Mouse (Mus musculus): ENCODE measurements around the gene Serf2.
A peak's percentile ranks its signal among the peaks of the same experiment; 100 is the strongest.
"Not testable (repeated sequence)": the region's sequence is repeated elsewhere in the genome, so short reads cannot be mapped to it uniquely, and the experiment has no call there.

Serf2 gene

GRCm38 (mm10) chr2:121448136-121448535 is 859 bp upstream of the Serf2 start:
- DNase-seq: peak; percentile 51

DNA sequence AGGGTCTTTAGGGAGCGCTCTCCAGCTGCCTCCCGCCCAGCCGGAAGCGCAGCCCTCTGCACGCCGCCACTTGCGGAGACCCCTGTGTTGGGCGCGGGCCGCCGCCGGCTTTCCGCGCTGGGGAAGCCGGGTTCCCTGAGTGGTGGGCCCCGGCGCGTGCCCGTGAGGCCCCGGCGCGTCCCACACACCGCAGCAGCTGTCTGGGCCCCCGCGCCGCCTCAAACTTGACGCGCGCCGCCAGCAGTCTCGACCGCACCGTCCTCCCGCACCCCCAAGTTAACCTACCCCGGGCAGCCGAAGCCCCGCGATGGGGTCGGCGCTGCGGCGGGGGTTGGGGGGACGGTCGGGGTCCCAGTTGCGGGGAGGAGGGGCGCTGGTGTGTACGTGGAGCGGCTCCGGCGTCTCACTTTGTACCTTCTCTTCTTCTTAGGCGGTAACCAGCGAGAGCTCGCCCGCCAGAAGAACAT is 583 bp downstream of the Serf2 start:
- DNase-seq: no peak

- DNase-seq: no peak
Observed at GRCm38 (mm10) chr2:121450093-121450492, 1.1 kb downstream of the Serf2 start.

DNA sequence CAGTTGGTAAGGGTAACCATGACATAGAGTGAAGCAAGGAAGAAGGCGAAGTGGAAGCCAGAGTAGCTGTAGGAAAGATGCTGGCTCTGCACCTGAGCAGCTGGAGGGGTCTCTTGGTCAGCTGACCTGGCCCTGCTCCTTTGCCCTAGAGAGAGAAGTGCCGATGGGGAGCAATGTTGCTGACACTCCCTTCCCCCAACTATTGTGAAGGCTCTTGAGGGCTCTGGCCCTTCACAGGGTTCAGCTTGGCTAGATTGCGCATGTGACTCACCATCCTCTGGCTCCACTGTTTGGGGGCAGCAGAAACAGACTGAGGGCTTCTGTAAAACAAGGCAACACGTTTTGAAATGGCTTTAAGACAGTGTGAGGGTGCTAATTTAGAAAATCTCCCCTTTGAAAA is 3.4 kb downstream of the Serf2 start:
- no peak for DNase-seq

- no peak for DNase-seq
Observed at GRCm38 (mm10) chr2:121452990-121453389, 4.0 kb downstream of the Serf2 start, which contains the start of gene Hypk. TSS of gene Hypk (plus strand) at chr2:121453290.

GRCm38 (mm10) chr2:121453917-121454316 is 4.9 kb downstream of the Serf2 start:
- no peak for DNase-seq

- no peak for DNase-seq
Observed at GRCm38 (mm10) chr2:121455534-121455933, 6.5 kb downstream of the Serf2 start.

- DNase-seq: peak; percentile 88
Observed at GRCm38 (mm10) chr2:121456692-121457642, 8.0 kb downstream of the Serf2 start, which contains the start of gene Serinc4. TSS of gene Serinc4 (minus strand) at chr2:121456781.

- DNase-seq: no peak
Observed at GRCm38 (mm10) chr2:121460071-121460470, 11.1 kb downstream of the Serf2 start.

DNA sequence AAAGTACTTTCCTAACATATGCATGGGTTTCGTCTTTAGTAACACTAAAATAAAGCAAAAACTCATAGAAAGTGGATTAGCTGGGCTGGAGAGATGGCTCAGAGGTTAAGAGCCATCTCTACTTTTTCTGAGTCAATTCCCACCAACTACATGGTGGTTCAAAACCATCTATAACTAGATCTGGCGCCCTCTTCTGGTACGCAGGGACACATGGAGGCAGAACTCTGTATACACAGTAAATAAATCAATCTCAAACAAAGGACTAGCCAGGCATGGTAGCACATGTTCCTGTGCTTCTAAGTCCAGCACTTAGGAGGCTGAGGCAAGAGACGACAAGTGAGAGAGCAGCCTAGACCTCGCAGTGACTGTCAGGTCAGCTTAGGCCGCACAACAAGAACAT is 20.0 kb downstream of the Serf2 start:
- DNase-seq: not testable (repeated sequence)

DNA sequence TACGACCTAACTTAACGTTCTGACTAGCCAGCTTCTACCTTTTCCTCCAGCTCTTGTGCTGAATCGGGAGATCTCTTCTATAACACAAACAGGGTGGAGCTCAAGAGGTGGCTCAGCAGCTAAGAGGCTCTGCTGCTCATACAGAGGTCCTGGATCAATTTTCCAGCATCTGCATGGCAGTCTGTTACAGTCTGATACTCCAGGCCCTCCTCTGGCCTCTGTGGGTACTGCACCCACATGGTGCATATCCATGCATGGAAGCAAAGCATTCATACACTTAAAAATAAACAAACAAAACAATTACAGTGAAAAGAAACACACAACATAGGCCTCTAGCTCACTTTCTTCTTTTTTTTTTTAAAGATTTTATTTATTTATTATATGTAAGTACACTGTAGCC is 23.8 kb downstream of the Serf2 start:
- not testable (repeated sequence) for DNase-seq

- peak; percentile 74 for DNase-seq
Observed at GRCm38 (mm10) chr2:121473301-121474179, 24.5 kb downstream of the Serf2 start, which contains the start of gene Mfap1b. TSS of gene Mfap1b (minus strand) at chr2:121474067.

GRCm38 (mm10) chr2:121474180-121474535 is 25.2 kb downstream of the Serf2 start:
- no peak for DNase-seq

DNA sequence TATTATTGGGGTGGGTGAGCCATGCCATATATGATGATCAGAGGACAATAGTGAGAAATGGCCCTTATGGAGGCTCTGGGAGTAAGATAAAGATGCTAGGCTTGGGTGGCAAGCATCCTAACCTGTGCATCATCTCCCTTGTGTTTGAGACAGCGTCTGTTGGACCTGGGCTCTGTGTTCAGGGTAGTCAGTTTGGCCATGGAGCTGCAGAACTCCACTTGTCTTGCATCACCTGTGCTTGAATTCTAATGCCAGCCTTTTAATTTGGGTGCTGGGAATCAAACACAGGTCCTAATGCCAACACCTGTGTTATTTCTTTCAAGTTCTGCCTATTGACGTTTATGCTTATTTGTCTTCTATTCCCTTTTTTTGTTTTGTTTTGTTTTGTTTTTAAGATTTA is 26.3 kb downstream of the Serf2 start:
- DNase-seq: not testable (repeated sequence)

DNA sequence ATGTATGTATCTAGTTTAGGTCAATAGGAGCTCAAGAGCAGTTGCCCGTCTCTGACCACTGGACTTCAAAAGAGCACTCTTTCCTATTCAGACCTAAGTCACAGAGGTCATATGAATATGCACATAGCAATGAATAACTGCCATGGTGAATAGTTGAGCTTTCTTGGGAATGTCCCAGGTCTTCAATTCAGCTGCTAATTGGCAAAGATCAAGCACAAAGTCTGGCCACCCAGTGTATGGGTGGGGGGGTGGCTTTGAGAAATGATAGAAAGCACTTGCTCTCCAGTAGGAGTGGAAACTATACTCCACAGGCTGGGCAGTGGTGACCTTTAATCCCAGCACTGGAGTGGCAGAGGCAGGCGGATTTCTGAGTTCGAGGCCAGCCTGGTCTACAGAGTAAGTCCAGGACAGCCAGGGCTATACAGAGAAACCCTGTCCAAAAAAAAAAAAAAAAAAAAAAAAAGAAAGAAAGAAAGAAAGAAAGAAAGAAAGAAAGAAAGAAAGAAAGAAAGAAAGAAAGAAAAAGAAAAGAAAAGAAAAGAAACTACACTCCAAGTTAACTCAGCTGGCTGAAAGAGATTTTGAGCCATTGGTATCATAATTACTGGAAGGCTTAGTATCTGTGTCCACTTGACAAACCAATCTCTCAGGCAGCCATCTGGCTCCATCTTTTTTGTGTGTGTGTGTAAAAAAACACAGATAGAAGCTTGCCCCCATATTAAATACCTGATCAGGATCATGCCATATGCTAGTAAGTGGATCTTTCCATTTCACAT is 28.7 kb downstream of the Serf2 start:
- DNase-seq: no peak

- peak; percentile 42 for DNase-seq
Observed at GRCm38 (mm10) chr2:121480498-121480897, 31.5 kb downstream of the Serf2 start.

GRCm38 (mm10) chr2:121480916-121481315 is 31.9 kb downstream of the Serf2 start:
- DNase-seq: not testable (repeated sequence)

DNA sequence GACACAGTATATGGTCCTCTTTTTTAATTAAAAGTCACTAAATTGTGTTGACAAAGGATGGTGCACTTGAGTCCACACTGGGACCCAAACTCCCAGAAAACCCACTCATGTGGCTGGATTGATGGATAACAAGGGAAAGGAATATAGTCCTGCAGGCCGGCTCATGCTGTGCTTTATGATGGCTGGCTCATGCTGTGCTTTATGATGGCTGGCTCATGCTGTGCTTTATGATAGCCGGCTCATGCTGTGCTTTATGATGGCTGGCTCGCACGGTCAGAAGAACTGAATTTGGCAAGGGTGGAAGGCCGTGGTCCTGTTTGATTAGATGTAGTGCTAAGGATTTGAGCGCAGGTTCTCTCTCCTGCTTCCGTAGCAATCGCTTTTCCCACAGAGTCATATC is 34.6 kb downstream of the Serf2 start:
- no peak for DNase-seq

DNA sequence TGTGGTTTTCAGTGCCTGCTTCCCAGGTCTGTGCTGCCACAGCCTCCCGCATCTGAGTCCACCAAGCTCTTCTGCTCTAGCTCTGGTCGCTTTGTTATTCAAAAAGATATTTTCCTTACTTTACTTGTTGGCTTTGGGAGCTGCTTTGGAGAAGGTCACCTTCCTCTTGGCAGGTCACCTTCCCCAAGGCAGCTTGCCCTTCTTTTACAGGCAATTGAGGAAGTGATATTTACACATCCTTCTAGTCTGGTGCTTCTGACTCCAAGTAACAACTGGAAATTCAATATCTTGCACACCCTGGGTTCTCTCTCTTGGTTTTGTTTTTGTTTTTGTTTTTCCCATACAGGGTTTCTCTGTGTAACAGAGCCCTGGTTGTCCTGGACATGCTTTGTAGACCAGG is 35.4 kb downstream of the Serf2 start:
- DNase-seq: not testable (repeated sequence)

DNA sequence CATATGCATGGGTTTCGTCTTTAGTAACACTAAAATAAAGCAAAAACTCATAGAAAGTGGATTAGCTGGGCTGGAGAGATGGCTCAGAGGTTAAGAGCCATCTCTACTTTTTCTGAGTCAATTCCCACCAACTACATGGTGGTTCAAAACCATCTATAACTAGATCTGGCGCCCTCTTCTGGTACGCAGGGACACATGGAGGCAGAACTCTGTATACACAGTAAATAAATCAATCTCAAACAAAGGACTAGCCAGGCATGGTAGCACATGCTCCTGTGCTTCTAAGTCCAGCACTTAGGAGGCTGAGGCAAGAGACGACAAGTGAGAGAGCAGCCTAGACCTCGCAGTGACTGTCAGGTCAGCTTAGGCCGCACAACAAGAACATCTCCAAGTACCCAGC is 52.6 kb downstream of the Serf2 start:
- DNase-seq: not testable (repeated sequence)

DNA sequence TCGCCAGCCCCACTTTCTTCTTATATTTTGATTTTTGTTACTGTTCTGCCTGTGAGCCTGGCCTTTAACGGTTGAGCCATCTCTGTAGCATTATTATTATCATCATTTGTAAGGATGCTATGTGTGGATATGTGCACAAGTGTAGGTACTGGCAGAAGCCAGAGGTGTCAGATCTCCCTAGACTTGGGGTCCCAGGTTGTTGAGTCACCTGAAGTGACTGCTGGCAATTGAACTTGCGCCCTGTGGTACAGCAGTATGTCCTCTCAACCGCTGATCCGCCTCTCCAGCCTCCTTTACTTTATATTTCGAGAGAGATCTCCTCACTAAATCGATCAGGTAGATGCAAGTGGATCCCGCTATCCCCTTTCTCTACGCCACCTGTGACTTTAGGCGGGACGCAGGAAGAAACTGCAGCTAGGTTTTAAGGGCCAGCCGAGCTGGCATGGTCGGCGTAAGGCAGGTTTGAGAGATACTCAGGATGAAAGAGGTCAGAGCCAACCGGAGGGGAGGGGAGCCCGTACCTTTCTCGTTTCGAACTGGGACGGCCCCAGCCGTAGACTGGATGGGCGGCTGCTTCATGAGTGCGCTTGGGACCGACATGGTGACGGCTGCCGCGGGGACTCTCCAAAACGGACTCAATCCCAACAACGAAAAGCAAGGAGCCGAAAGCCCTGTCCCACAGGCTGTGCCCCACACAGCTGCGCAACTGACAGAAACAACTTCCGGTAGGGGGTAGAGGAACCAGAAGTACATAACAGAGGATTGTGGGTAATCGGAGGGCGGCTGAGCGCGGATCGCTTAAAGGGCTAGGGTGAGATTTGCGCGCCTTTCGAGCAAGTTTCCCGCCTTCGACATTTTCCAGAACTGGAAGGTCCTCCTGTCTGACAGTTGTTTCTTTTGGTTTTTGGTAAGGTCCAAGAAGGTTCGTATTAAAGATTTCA is 57.2 kb downstream of the Serf2 start, which contains the start of the genes Mfap1a and Wdr76:
TSS of gene Mfap1a (minus strand) at position 724 of the 941 bp plus-strand sequence.
TSS of gene Wdr76 (plus strand) at position 782 of the 941 bp plus-strand sequence.
- DNase-seq: peak; percentile 83
